Mouse (Mus musculus): ENCODE results near the gene Xdh. TPM values are rescaled to one million over a fixed set of nuclear protein-coding genes. Genes with fewer than 3 reads are reported as not detected.

Xdh gene
- 2.0 and 2.6 TPM in 2 replicates for polyA plus RNA-seq (2021; fragmentation: Nextera tagmentation)
- long read RNA-seq, experiment 1, full-length matches to known transcripts = 1 of 4 reads
- long read RNA-seq, experiment 1, partial matches to known transcripts = 2 of 4 reads
- long read RNA-seq, experiment 1, other reads (novel, unspliced or antisense) = 1 of 4 reads
- long read RNA-seq, experiment 2, full-length matches to known transcripts = 24 of 29 reads
- long read RNA-seq, experiment 2, partial matches to known transcripts = 2 of 29 reads
- long read RNA-seq, experiment 2, other reads (novel, unspliced or antisense) = 3 of 29 reads

DNA sequence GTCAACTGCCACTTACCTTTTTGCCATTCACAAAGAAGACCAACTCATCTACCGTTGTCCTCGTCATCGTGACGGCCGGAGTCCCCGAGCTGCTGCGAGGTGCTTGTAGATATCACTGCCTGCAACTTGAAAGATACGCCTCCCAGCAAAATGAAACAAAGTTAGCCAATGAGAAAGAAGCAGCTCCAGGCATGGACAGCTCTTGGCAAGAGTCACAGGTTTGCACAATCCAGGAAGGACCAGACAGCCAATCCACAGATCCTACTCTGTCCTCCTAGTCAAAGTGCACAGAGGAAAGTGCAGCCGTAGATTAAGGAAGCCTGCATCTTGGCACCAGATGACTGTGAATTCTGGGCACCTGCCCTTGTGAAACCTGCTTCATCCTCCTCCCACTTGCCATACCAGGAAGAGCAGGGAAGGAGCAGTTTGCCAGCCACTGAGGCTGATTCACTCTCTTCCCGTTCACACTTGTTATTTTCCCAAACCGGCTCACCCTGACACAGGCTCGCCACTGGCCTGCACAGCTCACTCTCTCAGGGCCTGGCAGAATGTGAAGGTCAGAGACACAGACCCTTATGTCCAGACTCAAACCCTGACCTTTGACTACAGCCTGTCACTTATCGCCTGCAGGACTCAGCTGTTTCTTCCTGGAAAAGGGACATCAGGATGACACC, at the start of gene Xdh:
Gene Xdh, minus strand, starts transcription at position 135 of the 674 bp plus-strand sequence.

Other genes with a start within 250 kb of the Xdh start
- 19.3 and 19.5 TPM in 2 replicates for gene Galnt14, start 239.7 kb downstream of the Xdh start, polyA plus RNA-seq (2021; fragmentation: Nextera tagmentation)
- gene Ehd3, start 146.1 kb downstream of the Xdh start, polyA plus RNA-seq (2021; fragmentation: Nextera tagmentation) = 70.3 and 72.1 TPM in 2 replicates
- not detected in 2 replicates for gene Srd5a2, start 97.7 kb upstream of the Xdh start, polyA plus RNA-seq (2021; fragmentation: Nextera tagmentation)